Mouse (Mus musculus): ENCODE results near the gene Amy1.
"Not testable (repeated sequence)": the region's sequence is repeated elsewhere in the genome, so short reads cannot be mapped to it uniquely, and the experiment has no call there.

The Amy1 gene

GRCm38 (mm10) chr3:113606599-113606998 is at the start of gene Amy1:
Amy1 (minus strand) TSS chr3:113606699.
- no peak for DNase-seq (ENCODE audit: low read depth)

GRCm38 (mm10) chr3:113654335-113654734 is 47.8 kb upstream of the Amy1 start:
- no peak for DNase-seq (ENCODE audit: low read depth)

- not testable (repeated sequence) for DNase-seq (ENCODE audit: low read depth)
These were observed 44.9 kb upstream of the Amy1 start for GRCm38 (mm10) chr3:113651386-113651785.

- DNase-seq (ENCODE audit: low read depth), result no peak
These were observed 33.0 kb upstream of the Amy1 start for GRCm38 (mm10) chr3:113639545-113639944.

GRCm38 (mm10) chr3:113634220-113634619 is 27.7 kb upstream of the Amy1 start:
- DNase-seq (ENCODE audit: low read depth), result no peak

GRCm38 (mm10) chr3:113631611-113632010 is 25.1 kb upstream of the Amy1 start:
- no peak for DNase-seq (ENCODE audit: low read depth)

- no peak for DNase-seq (ENCODE audit: low read depth)
These were observed 24.1 kb upstream of the Amy1 start for GRCm38 (mm10) chr3:113630564-113630963.

- peak; percentile 98 for DNase-seq (ENCODE audit: low read depth)
These were observed 23.3 kb upstream of the Amy1 start, which contains the start of gene Rnpc3 for GRCm38 (mm10) chr3:113629606-113630359. Rnpc3 (minus strand) TSS chr3:113630149.

- DNase-seq (ENCODE audit: low read depth), result no peak
These were observed 15.7 kb downstream of the Amy1 start for GRCm38 (mm10) chr3:113590844-113591243.

- no peak for DNase-seq (ENCODE audit: low read depth)
These were observed 31.9 kb downstream of the Amy1 start for GRCm38 (mm10) chr3:113574578-113574977.

- no peak for DNase-seq (ENCODE audit: low read depth)
These were observed 32.4 kb downstream of the Amy1 start for GRCm38 (mm10) chr3:113574138-113574537.

- no peak for DNase-seq (ENCODE audit: low read depth)
These were observed 34.3 kb downstream of the Amy1 start for GRCm38 (mm10) chr3:113572158-113572557.

- no peak for DNase-seq (ENCODE audit: low read depth)
These were observed 66.8 kb downstream of the Amy1 start for GRCm38 (mm10) chr3:113539692-113540091.

- DNase-seq (ENCODE audit: low read depth), result not testable (repeated sequence)
These were observed 74.2 kb downstream of the Amy1 start, which contains the start of gene Amy2a1 for GRCm38 (mm10) chr3:113532328-113532727. Amy2a1 (minus strand) TSS chr3:113532428.
